Mouse (Mus musculus) heart, adult 2 months (tissue): ENCODE results near the gene Idh3b. TPM values are rescaled to one million over a fixed set of nuclear protein-coding genes. Genes with fewer than 3 reads are reported as not detected.

Experiments
- DNase-seq, 2 experiments: peaks; one replicate each; pipeline ENCODE4 v3.0.0; 2021
- H3K27ac ChIP-seq: fragments of 200-600 bp; 2 replicates; pipeline ENCODE4 v1.8.1; 2022
- H3K27me3 ChIP-seq: fragments of 200-500 bp; 2 replicates; pipeline ENCODE4 v1.6.1; 2012; ENCODE audit warnings: mild to moderate bottlenecking, low read length, inconsistent platforms, mixed read lengths; ENCODE audit not compliant: control insufficient read depth, insufficient read depth
- H3K36me3 ChIP-seq: fragments of 200-500 bp; 2 replicates; pipeline ENCODE4 v1.6.1; 2012; ENCODE audit warnings: low read length, inconsistent platforms; ENCODE audit not compliant: control insufficient read depth, insufficient read depth
- H3K4me1 ChIP-seq: fragments of 200-500 bp; 2 replicates; pipeline ENCODE4 v1.6.1; 2011; ENCODE audit warnings: low read length; ENCODE audit not compliant: control insufficient read depth, insufficient read depth
- H3K4me3 ChIP-seq: fragments of 200-600 bp; 2 replicates; pipeline ENCODE4 v1.8.1; 2022
- H3K79me2 ChIP-seq: fragments of 200-500 bp; replicated peaks from 2 replicates; pipeline ENCODE4 v1.6.1; 2012; ENCODE audit warnings: mild to moderate bottlenecking, inconsistent platforms, low read length, moderate library complexity, mixed read lengths; ENCODE audit not compliant: control insufficient read depth, insufficient read depth
- H3K9ac ChIP-seq: fragments of 200-500 bp; 2 replicates; pipeline ENCODE4 v1.6.1; 2012; ENCODE audit warnings: low read depth, mild to moderate bottlenecking, control low read depth, inconsistent platforms, low read length, mixed read lengths
- CTCF ChIP-seq: fragments of 200-600 bp; IDR thresholded peaks from 2 replicates; pipeline ENCODE4 v1.8.1; 2022; ENCODE audit warnings: antibody characterized with exemption, mild to moderate bottlenecking, moderate library complexity
- EP300 ChIP-seq: fragments of 200-500 bp; IDR thresholded peaks from 2 replicates; pipeline ENCODE4 v1.6.1; 2011; ENCODE audit warnings: low read depth, low read length, control low read depth; ENCODE audit not compliant: insufficient read depth
- POLR2A ChIP-seq: fragments of 200-500 bp; IDR thresholded peaks from 2 replicates; pipeline ENCODE4 v1.6.1; 2011; ENCODE audit warnings: mild to moderate bottlenecking, low read depth, low read length, control low read depth; ENCODE audit not compliant: insufficient read depth
- WGBS: fragments of 180-500 bp; shearing (Covaris S2); methylation state at CpG from one replicate; pipeline ENCODE4 v1.1.7; 2018; 5-methylcytosine and 5-hydroxymethylcytosine counted together
- intact Hi-C: fragments of 180-260 bp; cut with DNase I; formaldehyde crosslinking; loops from one replicate; pipeline ENCODE4 v1.15.1; 2025
- polyA plus RNA-seq: library from polyadenylated mRNA; depleted of rRNA; stranded (reverse); fragments of >200 nt; gene quantifications from 2 replicates; pipeline ENCODE4 v1.2.3, GENCODE M21; 2012
- total RNA-seq, 2 experiments: library from RNA; stranded (reverse); gene quantifications; 2 replicates each; pipeline ENCODE4 v1.2.3; 2021

Idh3b gene
- total and polyA plus RNA-seq, 3 experiments: 709 to 893 (median 817) TPM

- no peaks in the 10 kb centered on the region for H3K27me3 ChIP-seq
- TF ChIP-seq EP300: no peak
- no peak overlapping the region for H3K27ac ChIP-seq
- 71% methylated on average over 4 of the region's 4 CpGs for WGBS
- no peak for DNase-seq
- no peaks in the 10 kb centered on the region for H3K36me3 ChIP-seq
- no peak overlapping the region for H3K4me3 ChIP-seq
- H3K4me1 ChIP-seq: no peaks in the 10 kb centered on the region
- intact Hi-C loops: no loop called here
- H3K9ac ChIP-seq: no peak overlapping the region
- H3K79me2 ChIP-seq: no peaks in the 10 kb centered on the region
Measured at GRCm38 (mm10) chr2:130289086-130289485, 4.7 kb upstream of the Idh3b start.

GRCm38 (mm10) chr2:130280818-130281217 is 3.5 kb downstream of the Idh3b start:
- no peak overlapping the region for H3K27ac ChIP-seq
- no peaks in the 10 kb centered on the region for H3K27me3 ChIP-seq
- no peak overlapping the region for H3K4me3 ChIP-seq
- TF ChIP-seq EP300 (no peak), CTCF (no peak), POLR2A (no peak)
- WGBS: 45% methylated on average over 4 of the region's 4 CpGs
- intact Hi-C loops: no loop called here
- peaks cover 11% of the 10 kb centered on the region for H3K36me3 ChIP-seq
- no peaks in the 10 kb centered on the region for H3K4me1 ChIP-seq
- no peaks in the 10 kb centered on the region for H3K79me2 ChIP-seq
- DNase-seq: no peak
- H3K9ac ChIP-seq: no peak overlapping the region

GRCm38 (mm10) chr2:130280224-130280623 is 4.1 kb downstream of the Idh3b start:
- H3K27me3 ChIP-seq: no peaks in the 10 kb centered on the region
- H3K27ac ChIP-seq: no peak overlapping the region
- intact Hi-C loops: no loop called here
- peaks cover 11% of the 10 kb centered on the region for H3K36me3 ChIP-seq
- DNase-seq: no peak
- 0 out of 2 replicates have a peak overlapping the region, but pooled peaks have one; percentile 1 for H3K9ac ChIP-seq
- no peaks in the 10 kb centered on the region for H3K4me1 ChIP-seq
- no peaks in the 10 kb centered on the region for H3K79me2 ChIP-seq
- 40% methylated on average over 7 of the region's 7 CpGs for WGBS
- no peak overlapping the region for H3K4me3 ChIP-seq
- TF ChIP-seq CTCF (no peak), POLR2A (no peak), EP300 (no peak)

DNA sequence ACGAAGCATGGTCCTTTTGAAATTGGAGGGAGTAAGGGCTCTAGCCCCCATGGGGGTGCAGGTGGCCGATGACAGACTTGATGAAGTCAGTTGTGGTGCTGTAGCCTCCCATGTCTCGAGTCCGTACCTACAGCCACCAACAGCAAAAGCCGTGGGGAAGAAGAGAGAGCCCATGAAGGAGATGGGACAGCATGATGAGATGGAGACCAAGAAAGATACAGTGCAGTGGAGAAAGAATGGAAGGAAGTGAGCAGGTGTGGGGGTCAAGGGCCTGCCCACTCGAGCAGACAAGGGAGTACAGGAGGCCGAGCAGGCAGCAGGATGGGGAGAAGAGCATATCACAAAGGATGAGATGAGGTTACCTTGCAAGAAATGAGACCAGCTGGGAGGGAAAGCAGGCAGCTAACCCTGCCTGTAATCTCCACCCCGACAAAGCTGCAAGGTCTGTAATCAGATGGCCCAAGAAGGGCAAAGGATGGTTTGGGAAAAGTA is 4.7 kb downstream of the Idh3b start:
- Histone ChIP-seq H3K9ac (no peak overlapping the region), H3K36me3 (peaks cover 11% of the 10 kb centered on the region), H3K4me1 (peaks cover 2% of the 10 kb centered on the region), H3K27ac (no peak overlapping the region), H3K79me2 (no peaks in the 10 kb centered on the region), H3K4me3 (no peak overlapping the region), H3K27me3 (no peaks in the 10 kb centered on the region)
- TF ChIP-seq EP300 (no peak), POLR2A (no peak), CTCF (no peak)
- WGBS: 46% methylated on average over 8 of the region's 8 CpGs
- DNase-seq: no peak
- intact Hi-C loops: no loop called here

DNA sequence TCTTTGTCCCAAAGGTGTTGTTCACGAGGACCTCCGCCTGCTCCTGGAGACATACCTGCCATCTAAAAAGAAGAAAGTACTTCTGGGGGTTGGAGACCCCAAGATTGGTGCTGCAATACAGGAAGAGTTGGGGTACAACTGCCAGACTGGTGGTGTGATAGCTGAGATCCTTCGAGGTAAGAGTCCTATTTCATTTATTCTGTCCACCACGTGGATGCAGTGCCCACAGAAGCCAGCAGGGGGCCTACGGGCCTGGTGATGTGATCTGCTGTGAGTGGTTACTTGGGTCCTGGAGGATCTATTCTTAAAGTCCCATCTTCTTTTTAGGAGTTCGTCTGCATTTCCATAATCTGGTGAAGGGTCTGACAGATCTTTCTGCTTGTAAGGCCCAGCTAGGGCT is 8.7 kb downstream of the Idh3b start:
- TF ChIP-seq EP300 (no peak), POLR2A (no peak), CTCF (peak; percentile 67)
- H3K36me3 ChIP-seq: 0 out of 2 replicates have a peak, but pooled peaks cover 2% of the 10 kb centered on the region
- DNase-seq: peak in 1 of 2 experiments; percentile 45
- no peak overlapping the region for H3K4me3 ChIP-seq
- H3K4me1 ChIP-seq: peaks cover 2% of the 10 kb centered on the region
- H3K27ac ChIP-seq: no peak overlapping the region
- no peak overlapping the region for H3K9ac ChIP-seq
- H3K27me3 ChIP-seq: no peaks in the 10 kb centered on the region
- peaks cover 1% of the 10 kb centered on the region; the same call in 1 of the 2 replicates for H3K79me2 ChIP-seq
- 60% methylated on average over 6 of the region's 6 CpGs for WGBS
- intact Hi-C loops: no loop called here

DNA sequence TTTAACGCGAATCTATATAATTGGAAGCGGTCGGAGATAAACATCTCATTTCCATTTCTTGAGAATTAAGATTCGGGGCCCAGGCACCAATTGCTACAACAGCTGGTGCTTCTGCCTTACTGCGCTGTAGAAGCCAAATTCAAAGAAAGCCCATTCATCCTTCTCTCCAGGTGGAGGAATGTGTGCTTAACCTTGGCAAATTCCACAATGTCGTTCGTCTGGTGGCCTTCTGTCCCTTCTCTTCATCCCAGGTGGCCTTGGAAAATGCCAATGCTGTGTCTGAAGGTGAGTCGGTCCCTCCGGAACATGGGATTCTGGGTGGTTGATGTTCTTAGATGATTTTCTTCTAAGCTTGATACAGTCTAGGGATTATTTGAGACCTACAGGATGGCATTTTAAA is 9.5 kb downstream of the Idh3b start:
- Histone ChIP-seq H3K4me1 (peaks cover 2% of the 10 kb centered on the region), H3K79me2 (peaks cover 1% of the 10 kb centered on the region; the same call in 1 of the 2 replicates), H3K27me3 (no peaks in the 10 kb centered on the region), H3K36me3 (0 out of 2 replicates have a peak, but pooled peaks cover 2% of the 10 kb centered on the region), H3K4me3 (peak overlapping the region; percentile 97), H3K27ac (no peak overlapping the region; the same call in 1 of the 2 replicates), H3K9ac (peak overlapping the region; percentile 52)
- WGBS: 3% methylated on average over 10 of the region's 10 CpGs
- no peak for DNase-seq
- TF ChIP-seq EP300 (no peak), POLR2A (no peak), CTCF (no peak)
- intact Hi-C loops: loop anchor here (1.0 to 5.0 kb wide), 3 partner anchors 9 to 98 kb away; partner anchors contain the start of genes Ebf4, Idh3b and Snrpb
